Mouse (Mus musculus): ENCODE measurements around the gene Gng7. TPM values are rescaled to one million over a fixed set of nuclear protein-coding genes. Genes with fewer than 3 reads are reported as not detected.

Gng7 gene
- 0.21 TPM for polyA plus RNA-seq (2014; fragmentation: Illumina TruSeq; extraction: RNeasy Lipid Tissue Mini Kit (QIAGEN cat#74804); ENCODE audit: low read depth, low replicate concordance)

DNA sequence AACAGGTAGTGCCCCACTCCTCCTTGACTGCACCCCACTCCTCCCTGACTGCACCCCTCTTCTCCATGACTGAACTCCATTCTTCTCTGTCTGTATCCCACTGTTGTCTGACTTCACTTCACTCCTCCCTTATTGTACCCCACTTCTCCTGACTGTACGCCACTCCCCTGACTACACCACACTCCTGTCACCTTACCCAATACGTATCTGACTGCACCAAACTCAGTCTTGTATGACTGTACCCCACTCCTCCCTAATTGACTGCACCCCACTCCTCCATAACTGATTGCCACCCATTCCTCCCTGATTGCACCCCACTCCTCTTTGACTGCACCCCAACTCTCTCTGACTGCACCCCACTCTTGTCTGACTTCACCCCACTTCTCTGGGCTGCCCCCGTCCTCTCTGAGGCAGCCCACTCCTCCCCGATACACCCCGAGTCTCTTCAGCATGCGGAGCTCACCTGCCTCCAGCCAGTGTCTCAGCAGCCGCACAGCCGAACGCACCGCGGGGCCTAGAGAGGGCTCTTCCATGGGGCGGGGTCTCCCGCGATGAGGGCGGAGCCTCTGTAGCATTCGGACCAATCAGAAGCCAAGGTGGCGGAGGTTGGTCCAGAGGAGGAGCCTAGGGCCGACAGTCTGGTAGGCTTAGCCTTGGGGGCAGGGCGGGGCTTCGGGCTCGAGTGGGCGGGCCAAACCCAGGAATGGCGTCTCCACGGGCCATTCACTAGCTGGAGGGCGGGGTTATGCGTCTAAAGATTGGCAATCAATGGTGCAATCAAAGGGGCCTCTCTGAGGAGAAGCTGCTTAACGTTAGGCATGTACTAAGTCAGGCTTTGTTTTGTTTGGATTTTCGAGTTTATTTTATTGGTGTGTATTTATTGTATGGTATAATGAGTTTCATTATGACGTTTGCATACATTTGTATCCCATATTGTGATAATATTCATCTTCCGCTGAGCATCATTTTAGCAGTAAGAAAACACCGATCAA is at the start of gene Gng7:
Gng7 (minus strand) TSS at position 553 of the 992 bp plus-strand sequence.

DNA sequence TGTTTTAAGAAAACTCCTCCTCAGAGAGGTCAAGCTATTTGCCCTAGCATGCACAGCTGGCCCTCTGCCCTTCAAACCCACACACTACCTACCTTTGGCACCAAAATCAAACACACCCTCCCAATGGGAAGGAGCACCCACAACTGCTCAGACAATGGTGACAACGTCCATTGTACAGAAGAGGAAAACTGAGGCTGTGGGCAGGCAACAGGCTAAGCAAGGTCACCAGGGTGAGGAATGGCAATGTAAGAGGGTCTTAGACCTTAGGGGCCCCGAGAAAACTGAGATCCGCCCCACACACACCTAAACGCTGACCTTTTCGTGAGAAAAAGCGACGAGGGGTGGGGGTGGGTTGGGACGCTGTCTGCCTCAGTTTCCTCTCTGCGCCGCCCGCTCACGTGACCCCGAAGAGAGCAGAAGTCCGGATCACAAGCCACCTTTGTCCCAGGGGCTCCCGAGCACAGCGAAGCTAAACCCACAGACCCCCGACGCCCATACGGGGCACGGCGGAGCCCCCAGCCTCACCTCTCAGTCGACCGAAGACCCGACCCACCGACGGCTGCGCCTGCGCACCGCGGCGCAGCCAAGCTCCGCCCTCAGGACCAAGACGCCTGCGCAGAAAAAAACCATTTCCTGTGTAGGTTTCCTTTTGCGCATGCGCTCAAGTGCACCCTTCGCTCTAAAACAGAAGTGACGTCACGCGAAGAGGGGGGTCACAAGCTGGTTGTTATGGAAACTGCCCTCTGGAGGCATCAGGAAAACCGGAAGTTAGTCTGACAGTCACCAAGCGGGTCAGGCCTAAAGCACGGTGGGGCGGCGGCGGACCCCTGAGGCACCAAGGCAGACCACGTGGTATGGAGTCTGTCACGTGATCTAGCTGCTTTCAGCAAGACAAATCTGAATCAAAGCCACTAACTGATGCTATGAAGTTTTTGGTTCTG is 45.1 kb upstream of the Gng7 start, which contains the start of gene Sgta:
Sgta (minus strand) TSS at position 579 of the 941 bp plus-strand sequence.

DNA sequence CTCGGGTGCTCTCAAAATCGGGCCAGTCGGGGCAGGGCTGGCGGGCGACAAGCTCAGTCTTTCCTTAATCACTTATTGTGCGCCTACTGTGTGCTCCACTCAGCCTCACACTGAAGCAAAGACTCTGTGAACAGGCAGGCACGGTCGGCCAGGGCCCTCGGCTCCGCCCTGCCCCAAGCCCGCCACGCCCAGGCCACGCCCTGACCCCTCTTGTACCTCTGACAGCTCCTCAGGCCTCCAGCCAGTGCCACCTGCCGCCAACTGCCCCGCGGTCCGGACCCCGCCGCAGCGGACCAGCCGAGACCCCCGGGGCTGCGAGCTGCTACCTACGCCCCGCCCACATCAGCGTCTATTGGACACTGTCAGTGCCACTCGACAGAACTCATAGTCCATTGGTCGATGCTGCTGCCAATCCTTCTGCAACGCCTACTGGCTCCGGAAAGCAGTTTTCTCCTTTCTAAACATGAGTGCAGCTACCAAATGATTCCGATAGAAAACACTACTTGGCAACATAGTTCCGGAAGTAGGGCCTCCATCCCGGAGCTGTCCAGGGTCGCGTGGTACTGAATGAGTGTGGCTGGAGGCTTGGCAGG is 22.3 kb upstream of the Gng7 start, which contains the start of gene Slc39a3:
Slc39a3 (minus strand) TSS at position 439 of the 593 bp plus-strand sequence.

DNA sequence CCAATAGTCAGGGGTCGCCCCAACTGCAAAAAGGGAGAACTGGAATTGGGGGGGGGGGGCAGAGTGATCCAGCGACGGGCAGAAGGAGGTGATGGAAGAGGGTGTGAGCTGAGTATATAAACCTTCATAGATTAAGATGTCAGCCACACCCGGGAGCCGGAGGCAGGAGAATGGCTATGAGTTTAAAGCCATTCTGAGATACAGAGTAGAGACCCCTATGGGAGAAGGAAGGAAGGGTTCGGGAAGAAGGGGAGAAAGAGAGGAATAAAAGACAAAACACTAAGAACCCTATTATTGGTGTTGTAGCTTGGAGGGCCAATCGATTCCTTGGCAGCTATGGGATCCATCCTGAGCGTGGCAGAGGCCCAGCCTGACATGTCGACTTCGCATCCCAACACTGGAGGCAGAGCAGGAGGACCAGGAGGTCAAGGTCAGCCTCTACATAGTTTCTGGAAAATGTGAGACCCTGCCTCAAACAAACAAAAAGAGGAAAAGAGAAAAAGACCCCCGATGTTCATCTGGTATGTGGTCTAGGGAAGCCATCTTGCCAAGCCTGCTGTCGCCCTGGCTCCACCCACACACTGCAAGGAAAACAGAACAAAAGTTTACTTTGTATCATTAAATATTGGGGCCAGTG is 11.0 kb upstream of the Gng7 start, which contains the start of gene Diras1:
Diras1 (minus strand) TSS at position 24 of the 637 bp plus-strand sequence.

DNA sequence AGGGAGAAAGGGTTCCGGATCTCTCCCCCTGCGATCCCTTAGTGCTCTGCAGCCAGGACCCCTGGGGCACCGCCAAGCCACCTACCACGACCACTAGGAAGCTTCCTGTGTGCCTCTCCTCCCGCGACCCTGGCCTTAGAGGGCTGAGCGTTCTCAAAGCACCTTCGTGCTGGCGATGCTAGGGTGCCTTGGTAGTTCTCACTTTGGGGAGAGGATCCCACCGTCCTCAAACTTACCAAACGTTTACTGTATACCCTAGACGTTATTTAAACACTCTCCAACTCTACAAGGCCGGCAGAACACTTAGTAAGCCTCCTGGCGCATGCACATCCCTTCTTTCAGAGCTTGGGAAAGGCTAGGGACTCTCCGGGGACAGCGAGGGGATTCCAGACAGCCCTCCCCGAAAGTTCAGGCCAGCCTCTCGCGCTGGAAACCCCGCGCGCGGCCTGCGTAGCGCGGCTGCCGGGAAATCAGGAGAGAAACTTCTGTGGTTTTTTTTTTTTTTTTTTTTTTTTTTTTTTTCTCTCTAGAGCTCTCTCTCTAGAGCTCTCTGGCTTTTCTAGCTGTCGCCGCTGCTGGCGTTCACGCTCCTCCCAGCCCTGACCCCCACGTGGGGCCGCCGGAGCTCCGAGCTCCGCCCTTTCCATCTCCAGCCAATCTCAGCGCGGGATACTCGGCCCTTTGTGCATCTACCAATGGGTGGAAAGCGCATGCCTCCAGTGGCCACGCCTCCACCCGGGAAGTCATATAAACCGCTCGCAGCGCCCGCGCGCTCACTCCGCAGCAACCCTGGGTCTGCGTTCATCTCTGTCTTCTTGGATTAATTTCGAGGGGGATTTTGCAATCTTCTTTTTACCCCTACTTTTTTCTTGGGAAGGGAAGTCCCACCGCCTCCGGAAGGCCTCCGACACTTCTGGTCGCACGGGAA is 85.2 kb downstream of the Gng7 start, which contains the start of gene Gadd45b:
Gadd45b (plus strand) TSS at position 775 of the 928 bp plus-strand sequence.

GRCm38 (mm10) chr10:80917779-80918434 is 96.8 kb downstream of the Gng7 start, which contains the start of gene Lmnb2:
Lmnb2 (minus strand) TSS chr10:80918245.

DNA sequence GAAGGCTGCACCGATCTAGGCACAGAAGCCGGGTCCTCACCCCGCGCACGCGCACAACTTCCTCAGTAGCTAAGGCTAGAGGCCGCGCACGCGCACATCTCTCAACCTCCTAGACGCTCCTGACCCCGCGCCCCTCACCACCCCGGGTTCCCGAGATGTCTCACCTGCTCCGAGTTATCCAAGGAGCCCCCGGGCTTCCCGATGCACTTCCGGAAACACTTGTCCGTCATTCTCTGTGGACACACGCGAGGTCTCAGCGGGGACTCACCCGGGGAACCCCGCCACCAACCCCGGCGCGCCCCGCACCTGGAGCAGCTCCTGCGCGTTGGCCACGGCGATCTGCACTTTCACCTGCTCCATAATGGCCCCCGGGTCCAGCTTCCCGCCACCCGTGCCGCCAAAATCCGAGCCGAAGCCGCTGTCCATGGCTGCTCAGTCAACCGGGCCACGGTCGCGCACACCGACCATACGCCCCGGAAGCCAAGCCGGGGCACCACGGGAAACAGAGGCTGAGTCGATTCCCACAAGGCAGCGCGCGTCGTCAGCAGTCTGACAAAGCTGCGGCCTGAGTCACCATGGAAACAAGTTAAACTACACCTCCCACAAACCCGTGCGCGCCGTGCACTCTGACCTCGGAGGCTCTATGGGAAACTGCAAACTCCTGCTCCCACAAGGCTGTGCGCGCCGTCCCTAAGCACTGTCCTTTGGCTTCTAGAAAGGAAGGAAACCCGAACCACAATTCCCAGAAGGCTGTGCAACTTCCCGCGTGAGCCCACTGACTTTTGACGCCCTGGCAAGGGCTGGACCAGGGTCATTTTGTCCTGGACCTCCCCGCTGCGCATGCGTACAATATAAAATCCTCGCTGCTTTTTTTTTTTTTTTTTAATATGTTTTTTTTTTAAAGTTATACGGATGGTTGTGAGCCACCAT is 114.2 kb downstream of the Gng7 start, which contains the start of gene Timm13:
Timm13 (minus strand) TSS at position 652 of the 930 bp plus-strand sequence.

Other genes with a start within 250 kb of the Gng7 start
- gene Sf3a2, start 216.7 kb downstream of the Gng7 start, polyA plus RNA-seq (2014; fragmentation: Illumina TruSeq; extraction: RNeasy Lipid Tissue Mini Kit (QIAGEN cat#74804); ENCODE audit: low read depth, low replicate concordance), result 1.1 TPM
- 5.0 TPM for gene Plekhj1, start 216.3 kb downstream of the Gng7 start, polyA plus RNA-seq (2014; fragmentation: Illumina TruSeq; extraction: RNeasy Lipid Tissue Mini Kit (QIAGEN cat#74804); ENCODE audit: low read depth, low replicate concordance)
- not detected for gene Amh, start 209.7 kb downstream of the Gng7 start, polyA plus RNA-seq (2014; fragmentation: Illumina TruSeq; extraction: RNeasy Lipid Tissue Mini Kit (QIAGEN cat#74804); ENCODE audit: low read depth, low replicate concordance)
- gene Jsrp1, start 201.4 kb downstream of the Gng7 start, polyA plus RNA-seq (2014; fragmentation: Illumina TruSeq; extraction: RNeasy Lipid Tissue Mini Kit (QIAGEN cat#74804); ENCODE audit: low read depth, low replicate concordance), result not detected
- gene Oaz1, start 188.3 kb downstream of the Gng7 start, polyA plus RNA-seq (2014; fragmentation: Illumina TruSeq; extraction: RNeasy Lipid Tissue Mini Kit (QIAGEN cat#74804); ENCODE audit: low read depth, low replicate concordance), result 152 TPM
- not detected for gene Lingo3, start 170.9 kb downstream of the Gng7 start, polyA plus RNA-seq (2014; fragmentation: Illumina TruSeq; extraction: RNeasy Lipid Tissue Mini Kit (QIAGEN cat#74804); ENCODE audit: low read depth, low replicate concordance)
- gene Lsm7, start 159.7 kb downstream of the Gng7 start, polyA plus RNA-seq (2014; fragmentation: Illumina TruSeq; extraction: RNeasy Lipid Tissue Mini Kit (QIAGEN cat#74804); ENCODE audit: low read depth, low replicate concordance), result 5.6 TPM
- 0.58 TPM for gene Sppl2b, start 159.7 kb downstream of the Gng7 start, polyA plus RNA-seq (2014; fragmentation: Illumina TruSeq; extraction: RNeasy Lipid Tissue Mini Kit (QIAGEN cat#74804); ENCODE audit: low read depth, low replicate concordance)
- not detected for gene Tmprss9, start 143.1 kb downstream of the Gng7 start, polyA plus RNA-seq (2014; fragmentation: Illumina TruSeq; extraction: RNeasy Lipid Tissue Mini Kit (QIAGEN cat#74804); ENCODE audit: low read depth, low replicate concordance)
- gene Timm13, start 114.0 kb downstream of the Gng7 start, polyA plus RNA-seq (2014; fragmentation: Illumina TruSeq; extraction: RNeasy Lipid Tissue Mini Kit (QIAGEN cat#74804); ENCODE audit: low read depth, low replicate concordance), result 0.45 TPM
- gene Lmnb2, start 96.7 kb downstream of the Gng7 start, polyA plus RNA-seq (2014; fragmentation: Illumina TruSeq; extraction: RNeasy Lipid Tissue Mini Kit (QIAGEN cat#74804); ENCODE audit: low read depth, low replicate concordance), result 0.19 TPM
- gene Gadd45b, start 84.9 kb downstream of the Gng7 start, polyA plus RNA-seq (2014; fragmentation: Illumina TruSeq; extraction: RNeasy Lipid Tissue Mini Kit (QIAGEN cat#74804); ENCODE audit: low read depth, low replicate concordance), result 2.0 TPM
- not detected for gene Diras1, start 10.7 kb upstream of the Gng7 start, polyA plus RNA-seq (2014; fragmentation: Illumina TruSeq; extraction: RNeasy Lipid Tissue Mini Kit (QIAGEN cat#74804); ENCODE audit: low read depth, low replicate concordance)
- 0.29 TPM for gene Slc39a3, start 22.5 kb upstream of the Gng7 start, polyA plus RNA-seq (2014; fragmentation: Illumina TruSeq; extraction: RNeasy Lipid Tissue Mini Kit (QIAGEN cat#74804); ENCODE audit: low read depth, low replicate concordance)
- gene Sgta, start 45.2 kb upstream of the Gng7 start, polyA plus RNA-seq (2014; fragmentation: Illumina TruSeq; extraction: RNeasy Lipid Tissue Mini Kit (QIAGEN cat#74804); ENCODE audit: low read depth, low replicate concordance), result 2.6 TPM
- 0.37 TPM for gene Thop1, start 55.1 kb upstream of the Gng7 start, polyA plus RNA-seq (2014; fragmentation: Illumina TruSeq; extraction: RNeasy Lipid Tissue Mini Kit (QIAGEN cat#74804); ENCODE audit: low read depth, low replicate concordance)
- gene Creb3l3, start 83.9 kb upstream of the Gng7 start, polyA plus RNA-seq (2014; fragmentation: Illumina TruSeq; extraction: RNeasy Lipid Tissue Mini Kit (QIAGEN cat#74804); ENCODE audit: low read depth, low replicate concordance), result 52.3 TPM
- 3.6 TPM for gene Map2k2, start 91.0 kb upstream of the Gng7 start, polyA plus RNA-seq (2014; fragmentation: Illumina TruSeq; extraction: RNeasy Lipid Tissue Mini Kit (QIAGEN cat#74804); ENCODE audit: low read depth, low replicate concordance)
- 6.0 TPM for gene Zbtb7a, start 120.3 kb upstream of the Gng7 start, polyA plus RNA-seq (2014; fragmentation: Illumina TruSeq; extraction: RNeasy Lipid Tissue Mini Kit (QIAGEN cat#74804); ENCODE audit: low read depth, low replicate concordance)
- 0.61 TPM for gene Pias4, start 153.0 kb upstream of the Gng7 start, polyA plus RNA-seq (2014; fragmentation: Illumina TruSeq; extraction: RNeasy Lipid Tissue Mini Kit (QIAGEN cat#74804); ENCODE audit: low read depth, low replicate concordance)
- 34.4 TPM for gene Eef2, start 161.7 kb upstream of the Gng7 start, polyA plus RNA-seq (2014; fragmentation: Illumina TruSeq; extraction: RNeasy Lipid Tissue Mini Kit (QIAGEN cat#74804); ENCODE audit: low read depth, low replicate concordance)
- not detected for gene Dapk3, start 168.1 kb upstream of the Gng7 start, polyA plus RNA-seq (2014; fragmentation: Illumina TruSeq; extraction: RNeasy Lipid Tissue Mini Kit (QIAGEN cat#74804); ENCODE audit: low read depth, low replicate concordance)
- gene 4930442H23Rik, start 168.9 kb upstream of the Gng7 start, polyA plus RNA-seq (2014; fragmentation: Illumina TruSeq; extraction: RNeasy Lipid Tissue Mini Kit (QIAGEN cat#74804); ENCODE audit: low read depth, low replicate concordance), result not detected
- not detected for gene Nmrk2, start 187.1 kb upstream of the Gng7 start, polyA plus RNA-seq (2014; fragmentation: Illumina TruSeq; extraction: RNeasy Lipid Tissue Mini Kit (QIAGEN cat#74804); ENCODE audit: low read depth, low replicate concordance)
- gene Atcay, start 215.9 kb upstream of the Gng7 start, polyA plus RNA-seq (2014; fragmentation: Illumina TruSeq; extraction: RNeasy Lipid Tissue Mini Kit (QIAGEN cat#74804); ENCODE audit: low read depth, low replicate concordance), result not detected
- not detected for gene Zfr2, start 218.2 kb upstream of the Gng7 start, polyA plus RNA-seq (2014; fragmentation: Illumina TruSeq; extraction: RNeasy Lipid Tissue Mini Kit (QIAGEN cat#74804); ENCODE audit: low read depth, low replicate concordance)
- gene Matk, start 238.0 kb upstream of the Gng7 start, polyA plus RNA-seq (2014; fragmentation: Illumina TruSeq; extraction: RNeasy Lipid Tissue Mini Kit (QIAGEN cat#74804); ENCODE audit: low read depth, low replicate concordance), result not detected

All from liver, adult 10 weeks (tissue).